Mouse (Mus musculus) ES-E14 (cell line): ENCODE results near the gene Cox18. TPM values are rescaled to one million over a fixed set of nuclear protein-coding genes. Genes with fewer than 3 reads are reported as not detected.

Experiments used
- DNase-seq: peaks from one replicate; pipeline ENCODE4 v3.0.0-alpha.2; 2013; ENCODE audit warnings: low read depth, low spot score
- H3K27ac ChIP-seq: 2 replicates; pipeline ENCODE4 v1.5.1; 2012; ENCODE audit warnings: low read depth, mild to moderate bottlenecking, low read length, moderate library complexity, mixed read lengths; ENCODE audit not compliant: poor library complexity, insufficient read depth, severe bottlenecking
- H3K36me3 ChIP-seq: 2 replicates; pipeline ENCODE4 v1.6.1; 2012; ENCODE audit warnings: mild to moderate bottlenecking, low read length, moderate library complexity, mixed read lengths; ENCODE audit not compliant: control insufficient read depth, poor library complexity, insufficient read depth, severe bottlenecking
- H3K4me1 ChIP-seq, 2 experiments: fragments of 150-350 bp in 1 of 2; sonication (generic) in 1 of 2; 2 replicates each; pipeline ENCODE4 v1.6.1; 2012; ENCODE audit warnings: low read length in 2 of 2, mild to moderate bottlenecking in 1 of 2, mixed read lengths in 1 of 2; ENCODE audit not compliant: control insufficient read depth in 2 of 2, insufficient read depth in 2 of 2, poor library complexity in 1 of 2
- H3K4me3 ChIP-seq, 2 experiments: fragments of 150-350 bp in 1 of 2; sonication (generic) in 1 of 2; 2 replicates each; pipeline ENCODE4 v1.5.1; 2012; ENCODE audit warnings: low read length in 2 of 2, low read depth in 1 of 2, mild to moderate bottlenecking in 1 of 2, mixed read lengths in 1 of 2; ENCODE audit not compliant: insufficient read depth in 1 of 2, poor library complexity in 1 of 2, severe bottlenecking in 1 of 2
- H3K9ac ChIP-seq: 2 replicates; pipeline ENCODE4 v1.6.1; 2012; ENCODE audit warnings: low read depth, mild to moderate bottlenecking, low read length, mixed read lengths; ENCODE audit not compliant: poor library complexity, insufficient read depth, severe bottlenecking
- H3K9me3 ChIP-seq: fragments of 150-350 bp; sonication (generic); 2 replicates; pipeline ENCODE4 v1.6.1; 2012; ENCODE audit warnings: low read depth, mild to moderate bottlenecking, low read length; ENCODE audit not compliant: control insufficient read depth, insufficient read depth
- CHD2 ChIP-seq: IDR thresholded peaks from 2 replicates; pipeline ENCODE4 v1.6.1; 2014; ENCODE audit warnings: mild to moderate bottlenecking, low read depth, low read length, inconsistent platforms
- HCFC1 ChIP-seq: IDR thresholded peaks from 2 replicates; pipeline ENCODE4 v1.6.1; 2012; ENCODE audit warnings: low read length, inconsistent platforms, borderline replicate concordance; ENCODE audit not compliant: insufficient read depth
- MAFK ChIP-seq: IDR thresholded peaks from 2 replicates; pipeline ENCODE4 v1.6.1; 2014; ENCODE audit warnings: mild to moderate bottlenecking, low read depth, low read length, inconsistent platforms; ENCODE audit not compliant: insufficient read depth
- ZC3H11A ChIP-seq: IDR thresholded peaks from 2 replicates; pipeline ENCODE4 v1.6.1; 2012; ENCODE audit warnings: low read depth, mild to moderate bottlenecking, inconsistent platforms, low read length, borderline replicate concordance
- ZNF384 ChIP-seq: IDR thresholded peaks from 2 replicates; pipeline ENCODE4 v1.6.1; 2012; ENCODE audit warnings: low read depth, low read length, inconsistent platforms
- in situ Hi-C, 2 experiments: fragments of 600-800 bp; cut with MboI; formaldehyde crosslinking; loops; one replicate each; pipeline ENCODE4 v1.15.1; 2025; ENCODE audit warnings: low sequenced_read_pairs in 2 of 2, inconsistent platforms in 1 of 2; ENCODE audit not compliant: unreplicated experiment in 2 of 2
- total RNA-seq: library from RNA; depleted of rRNA; stranded (reverse); fragments of 300-350 nt; gene quantifications from 2 replicates; pipeline ENCODE4 v1.2.3, GENCODE M21; 2012

The Cox18 gene
- total RNA-seq, 1 experiment: 38.1 TPM

- Histone ChIP-seq H3K4me1 (peaks cover 0 to 5% of the 10 kb centered on the region in 2 experiments; a peak in 1 of 4 replicates), H3K9me3 (no peaks in the 10 kb centered on the region), H3K9ac (peak overlapping the region; percentile 55; the same call in 1 of the 2 replicates), H3K36me3 (peaks cover 32% of the 10 kb centered on the region), H3K27ac (peak overlapping the region; percentile 72; the same call in 1 of the 2 replicates), H3K4me3 (peak overlapping the region; percentile 46 to 59)
- TF ChIP-seq MAFK (no peak), HCFC1 (no peak), ZNF384 (peak; percentile 94), ZC3H11A (no peak), CHD2 (0 out of 2 replicates have a peak, but pooled peaks have one; percentile 41)
- in situ Hi-C loops: no loop called here
- peak; percentile 40 for DNase-seq
These were observed 23.2 kb upstream of the Cox18 start for GRCm38 (mm10) chr5:90246987-90247386.

- in situ Hi-C loops: no loop called here
- peak; percentile 47 for DNase-seq
- H3K4me3 ChIP-seq: peak overlapping the region; percentile 46 to 59
- TF ChIP-seq HCFC1: no peak
- no peak for TF ChIP-seq CHD2
- TF ChIP-seq ZNF384: no peak
- TF ChIP-seq ZC3H11A: no peak
- no peak for TF ChIP-seq MAFK
- H3K9me3 ChIP-seq: no peaks in the 10 kb centered on the region
- peaks cover 0 to 5% of the 10 kb centered on the region in 2 experiments; a peak in 1 of 4 replicates for H3K4me1 ChIP-seq
- peaks cover 31% of the 10 kb centered on the region for H3K36me3 ChIP-seq
- peak overlapping the region; percentile 72; the same call in 1 of the 2 replicates for H3K27ac ChIP-seq
- H3K9ac ChIP-seq: peak overlapping the region; percentile 55; the same call in 1 of the 2 replicates
These were observed 22.8 kb upstream of the Cox18 start for GRCm38 (mm10) chr5:90246567-90246966.

DNA sequence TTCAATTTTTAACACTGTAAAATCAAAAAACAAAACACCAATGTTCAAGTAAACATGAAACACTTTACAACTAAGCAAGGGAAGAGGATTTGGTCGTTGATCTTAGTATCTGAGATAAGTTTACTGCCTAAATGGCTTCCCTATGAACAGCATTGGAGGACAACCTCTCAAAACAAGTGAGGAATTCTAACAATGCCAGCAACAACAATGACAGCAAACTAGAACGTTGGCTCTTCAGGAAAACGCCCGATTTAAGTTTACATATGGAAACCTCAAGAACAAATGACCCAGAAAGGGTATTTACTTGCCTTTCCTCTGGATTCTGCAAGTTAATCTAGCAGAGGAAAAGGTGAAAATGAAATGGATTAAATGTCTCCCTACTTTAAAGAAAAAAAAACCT, 21.6 kb upstream of the Cox18 start:
- no peak overlapping the region for H3K4me3 ChIP-seq
- peak; percentile 26 for DNase-seq
- in situ Hi-C loops: no loop called here
- no peak overlapping the region for H3K9ac ChIP-seq
- H3K27ac ChIP-seq: peak overlapping the region; percentile 74; the same call in 1 of the 2 replicates
- H3K4me1 ChIP-seq: peaks cover 0 to 5% of the 10 kb centered on the region in 2 experiments; a peak in 1 of 4 replicates
- H3K36me3 ChIP-seq: peaks cover 31% of the 10 kb centered on the region
- no peaks in the 10 kb centered on the region for H3K9me3 ChIP-seq
- TF ChIP-seq ZNF384 (no peak), MAFK (no peak)

- Histone ChIP-seq H3K9me3 (no peaks in the 10 kb centered on the region), H3K4me1 (peaks cover 2 to 8% of the 10 kb centered on the region in 2 experiments; a peak in 1 of 4 replicates), H3K36me3 (peaks cover 14% of the 10 kb centered on the region), H3K9ac (no peak overlapping the region), H3K4me3 (0 out of 4 replicates have a peak overlapping the region, but pooled peaks of 1 of the 2 experiments have one; percentile 28), H3K27ac (peak overlapping the region; percentile 66; the same call in 1 of the 2 replicates)
- in situ Hi-C loops: no loop called here
- DNase-seq: peak; percentile 49
- TF ChIP-seq ZNF384 (no peak), ZC3H11A (no peak), CHD2 (no peak), HCFC1 (no peak), MAFK (no peak)
These were observed 11.4 kb upstream of the Cox18 start for GRCm38 (mm10) chr5:90235217-90235616.

- Histone ChIP-seq H3K4me1 (peaks cover 2 to 8% of the 10 kb centered on the region in 2 experiments; a peak in 1 of 4 replicates), H3K4me3 (no peak overlapping the region), H3K27ac (no peak overlapping the region), H3K36me3 (peaks cover 10% of the 10 kb centered on the region), H3K9ac (no peak overlapping the region), H3K9me3 (no peaks in the 10 kb centered on the region)
- TF ChIP-seq CHD2: no peak
- no peak for TF ChIP-seq ZC3H11A
- no peak for TF ChIP-seq ZNF384
- TF ChIP-seq MAFK: no peak
- no peak for TF ChIP-seq HCFC1
- DNase-seq: no peak
- in situ Hi-C loops: no loop called here
These were observed 9.5 kb upstream of the Cox18 start for GRCm38 (mm10) chr5:90233305-90233704.
